Mouse (Mus musculus) frontal cortex, adult 2 months (tissue): ENCODE measurements around the gene Gm3415. TPM values are rescaled to one million over a fixed set of nuclear protein-coding genes. Genes with fewer than 3 reads are reported as not detected.
A peak's percentile ranks its signal among the peaks of the same experiment; 100 is the strongest.
"Not testable (repeated sequence)": the region's sequence is repeated elsewhere in the genome, so short reads cannot be mapped to it uniquely, and the experiment has no call there.

ENCODE experiments used
- DNase-seq, 2 experiments: peaks; one replicate each; pipeline ENCODE4 v3.0.0; 2022; ENCODE audit warnings: low spot score in 1 of 2; ENCODE audit errors: extremely low spot score in 1 of 2
- polyA plus RNA-seq: library from polyadenylated mRNA; depleted of rRNA; stranded (reverse); fragments of >200 nt; gene quantifications from 2 replicates; pipeline ENCODE4 v1.2.3, GENCODE M21; 2012; rRNA removed

Gene Gm3415
- polyA plus RNA-seq = not detected in 2 replicates

GRCm38 (mm10) chr5:146555836-146556235 is at the start of gene Gm3415:
Gm3415 (plus strand) TSS chr5:146556136.
- not testable (repeated sequence) for DNase-seq

GRCm38 (mm10) chr5:146513823-146514222 is 42.1 kb upstream of the Gm3415 start, which contains the start of gene Gm3402:
Gm3402 (plus strand) TSS chr5:146514123.
- DNase-seq = not testable (repeated sequence)

GRCm38 (mm10) chr5:146525501-146525900 is 30.4 kb upstream of the Gm3415 start, which contains the start of gene Gm3404:
Gm3404 (plus strand) TSS chr5:146525801.
- DNase-seq = not testable (repeated sequence)

- not testable (repeated sequence) for DNase-seq
These were observed 18.6 kb upstream of the Gm3415 start, which contains the start of gene Gm3409 for GRCm38 (mm10) chr5:146537347-146537746. Gm3409 (plus strand) TSS chr5:146537647.

GRCm38 (mm10) chr5:146564259-146564658 is 8.3 kb downstream of the Gm3415 start:
- DNase-seq = no peak

- no peak for DNase-seq
These were observed 11.1 kb downstream of the Gm3415 start for GRCm38 (mm10) chr5:146567054-146567453.

GRCm38 (mm10) chr5:146570179-146570578 is 14.2 kb downstream of the Gm3415 start:
- DNase-seq = not testable (repeated sequence)

- DNase-seq = peak in 1 of 2 experiments; percentile 79
These were observed 16.1 kb downstream of the Gm3415 start for GRCm38 (mm10) chr5:146571830-146572734.

- DNase-seq = not testable (repeated sequence)
These were observed 16.8 kb downstream of the Gm3415 start for GRCm38 (mm10) chr5:146572735-146573042.

GRCm38 (mm10) chr5:146576668-146577067 is 20.7 kb downstream of the Gm3415 start:
- DNase-seq = no peak

- DNase-seq = peak in 1 of 2 experiments; percentile 50
These were observed 28.2 kb downstream of the Gm3415 start for GRCm38 (mm10) chr5:146584156-146584477.

GRCm38 (mm10) chr5:146584478-146585306 is 28.8 kb downstream of the Gm3415 start, which contains the start of gene Gpr12:
Gpr12 (minus strand) TSS chr5:146585239.
- peak in 1 of 2 experiments; percentile 46 for DNase-seq

- DNase-seq = no peak
These were observed 29.3 kb downstream of the Gm3415 start for GRCm38 (mm10) chr5:146585307-146585651.

- no peak for DNase-seq
These were observed 30.6 kb downstream of the Gm3415 start for GRCm38 (mm10) chr5:146586357-146587070.

- no peak for DNase-seq
These were observed 35.1 kb downstream of the Gm3415 start for GRCm38 (mm10) chr5:146590987-146591386.

- DNase-seq = no peak
These were observed 35.7 kb downstream of the Gm3415 start for GRCm38 (mm10) chr5:146591636-146592035.

- DNase-seq = no peak
These were observed 36.6 kb downstream of the Gm3415 start for GRCm38 (mm10) chr5:146592580-146592979.

GRCm38 (mm10) chr5:146596612-146597502 is 40.9 kb downstream of the Gm3415 start:
- DNase-seq = no peak

GRCm38 (mm10) chr5:146597503-146597874 is 41.6 kb downstream of the Gm3415 start:
- no peak for DNase-seq
